Mouse (Mus musculus) erythroblast, embryonic 14.5 days (primary cell): ENCODE measurements around the gene Il1r1. TPM values are rescaled to one million over a fixed set of nuclear protein-coding genes. Genes with fewer than 3 reads are reported as not detected.

Experiments
- H3K27me3 ChIP-seq: 2 replicates; pipeline ENCODE4 v1.6.1; 2012; ENCODE audit warnings: inconsistent platforms; ENCODE audit not compliant: control insufficient read depth
- H3K36me3 ChIP-seq: 2 replicates; pipeline ENCODE4 v1.6.1; 2012; ENCODE audit warnings: mild to moderate bottlenecking, inconsistent platforms; ENCODE audit not compliant: control insufficient read depth
- H3K4me1 ChIP-seq: 2 replicates; pipeline ENCODE4 v1.6.1; 2012; ENCODE audit warnings: inconsistent platforms; ENCODE audit not compliant: control insufficient read depth
- H3K4me3 ChIP-seq: replicated peaks from 2 replicates; pipeline ENCODE3; 2012; ENCODE audit warnings: moderate library complexity, mild to moderate bottlenecking, inconsistent platforms
- H3K9me3 ChIP-seq: 2 replicates; pipeline ENCODE4 v1.6.1; 2012; ENCODE audit warnings: low read length, inconsistent platforms, mixed read lengths; ENCODE audit not compliant: control insufficient read depth
- GATA1 ChIP-seq: IDR thresholded peaks from 2 replicates; pipeline ENCODE4 v1.6.1; 2012; ENCODE audit warnings: low read length, inconsistent platforms, mixed read lengths
- TAL1 ChIP-seq: IDR thresholded peaks from 3 replicates; pipeline ENCODE4 v1.6.1; 2012; ENCODE audit warnings: low read length, inconsistent platforms, mixed read lengths
- polyA plus RNA-seq: library from polyadenylated mRNA; stranded (reverse); fragments of >175 nt; gene quantifications from 2 replicates; pipeline ENCODE4 v1.2.3, GENCODE M21; 2012

Il1r1 gene
- polyA plus RNA-seq, 1 experiment, result 0.01 TPM

- no peaks in the 10 kb centered on the region for H3K36me3 ChIP-seq
- H3K4me3 ChIP-seq, result no peak overlapping the region
- peaks cover 5% of the 10 kb centered on the region; the same call in 1 of the 2 replicates for H3K4me1 ChIP-seq
- H3K27me3 ChIP-seq, result peaks cover 12% of the 10 kb centered on the region
- H3K9me3 ChIP-seq, result no peaks in the 10 kb centered on the region
- TF ChIP-seq TAL1 (no peak), GATA1 (no peak)
Observed at GRCm38 (mm10) chr1:40272204-40272603, 47.3 kb downstream of the Il1r1 start.

- no peak for TF ChIP-seq TAL1
- TF ChIP-seq GATA1, result no peak
- no peaks in the 10 kb centered on the region for H3K9me3 ChIP-seq
- H3K36me3 ChIP-seq, result no peaks in the 10 kb centered on the region
- peaks cover 3% of the 10 kb centered on the region; the same call in 1 of the 2 replicates for H3K27me3 ChIP-seq
- no peak overlapping the region for H3K4me3 ChIP-seq
- peaks cover 5% of the 10 kb centered on the region; the same call in 1 of the 2 replicates for H3K4me1 ChIP-seq
Observed at GRCm38 (mm10) chr1:40273491-40273890, 48.6 kb downstream of the Il1r1 start.

- Histone ChIP-seq H3K9me3 (no peaks in the 10 kb centered on the region), H3K27me3 (no peaks in the 10 kb centered on the region), H3K36me3 (no peaks in the 10 kb centered on the region), H3K4me3 (no peak overlapping the region), H3K4me1 (peaks cover 2% of the 10 kb centered on the region; the same call in 1 of the 2 replicates)
- TF ChIP-seq GATA1 (no peak), TAL1 (no peak)
Observed at GRCm38 (mm10) chr1:40275285-40276013, 50.6 kb downstream of the Il1r1 start.

DNA sequence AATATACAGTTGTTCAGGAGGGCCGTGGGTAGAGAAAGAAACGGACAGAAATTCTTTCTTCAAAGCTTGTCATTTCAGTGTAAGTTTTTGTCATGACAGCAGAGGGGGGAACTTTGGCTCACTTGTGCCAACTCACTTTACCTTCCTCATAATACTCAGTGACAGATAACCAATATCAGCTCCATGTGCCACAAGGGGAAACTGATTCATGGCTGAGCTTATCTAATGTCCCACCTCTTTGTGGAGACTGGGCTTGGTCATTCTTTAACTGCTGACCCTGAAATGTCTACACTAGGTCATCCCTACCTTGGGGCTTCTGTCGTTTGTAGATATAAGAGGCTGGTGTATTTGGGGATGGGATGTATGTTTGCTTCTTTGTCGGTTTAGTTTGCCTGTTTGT lies 53.1 kb downstream of the Il1r1 start:
- H3K36me3 ChIP-seq, result no peaks in the 10 kb centered on the region
- no peaks in the 10 kb centered on the region for H3K27me3 ChIP-seq
- no peak for TF ChIP-seq GATA1
- TF ChIP-seq TAL1, result no peak
- H3K9me3 ChIP-seq, result no peaks in the 10 kb centered on the region
- no peak overlapping the region for H3K4me3 ChIP-seq
- no peaks in the 10 kb centered on the region for H3K4me1 ChIP-seq

DNA sequence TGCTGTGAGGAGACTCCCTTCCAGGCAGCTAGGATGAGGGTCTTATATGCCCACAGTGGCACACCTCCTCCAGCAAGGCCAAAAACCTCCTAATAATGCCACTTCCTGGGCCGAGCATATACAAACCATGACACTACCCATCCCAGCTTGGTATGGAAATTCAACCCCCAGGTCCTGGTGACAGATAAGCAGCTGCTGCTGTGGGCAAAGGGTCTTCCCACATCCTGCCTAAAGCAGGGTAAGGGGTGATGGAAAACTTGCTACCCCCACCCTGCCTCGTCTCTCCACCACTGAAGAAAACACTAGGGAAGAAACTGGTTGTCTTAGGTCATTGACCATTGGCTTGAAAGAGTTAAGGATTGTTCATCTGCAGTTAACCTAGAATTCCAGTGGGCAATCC lies 53.8 kb downstream of the Il1r1 start:
- Histone ChIP-seq H3K27me3 (no peaks in the 10 kb centered on the region), H3K9me3 (no peaks in the 10 kb centered on the region), H3K4me1 (no peaks in the 10 kb centered on the region), H3K4me3 (no peak overlapping the region), H3K36me3 (no peaks in the 10 kb centered on the region; the same call in 1 of the 2 replicates)
- TF ChIP-seq GATA1, result no peak
- no peak for TF ChIP-seq TAL1

- H3K9me3 ChIP-seq, result no peaks in the 10 kb centered on the region
- H3K36me3 ChIP-seq, result no peaks in the 10 kb centered on the region; the same call in 1 of the 2 replicates
- H3K4me3 ChIP-seq, result no peak overlapping the region
- no peaks in the 10 kb centered on the region for H3K4me1 ChIP-seq
- no peak for TF ChIP-seq GATA1
- no peak for TF ChIP-seq TAL1
- H3K27me3 ChIP-seq, result no peaks in the 10 kb centered on the region
Observed at GRCm38 (mm10) chr1:40279182-40279743, 54.4 kb downstream of the Il1r1 start.

DNA sequence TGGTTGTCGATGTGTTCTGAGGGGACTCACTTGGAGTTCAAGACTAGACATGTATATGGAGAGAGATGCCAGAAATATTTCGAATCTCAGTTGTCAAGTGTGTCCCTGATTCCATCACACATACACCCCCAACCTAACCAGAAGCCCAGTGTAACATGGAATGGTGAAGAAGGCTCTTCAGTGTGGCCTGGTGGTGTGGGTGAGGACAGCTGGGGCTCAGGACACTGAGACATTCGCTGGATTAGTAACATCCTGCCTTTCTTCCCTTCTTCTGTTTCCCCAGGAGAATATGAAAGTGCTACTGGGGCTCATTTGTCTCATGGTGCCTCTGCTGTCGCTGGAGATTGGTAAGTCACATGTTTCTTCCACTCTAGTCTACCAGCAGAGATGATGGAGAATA lies 57.1 kb downstream of the Il1r1 start:
- no peaks in the 10 kb centered on the region; the same call in 1 of the 2 replicates for H3K36me3 ChIP-seq
- TF ChIP-seq GATA1 (no peak), TAL1 (no peak)
- no peak overlapping the region for H3K4me3 ChIP-seq
- H3K27me3 ChIP-seq, result no peaks in the 10 kb centered on the region; the same call in 1 of the 2 replicates
- no peaks in the 10 kb centered on the region for H3K9me3 ChIP-seq
- H3K4me1 ChIP-seq, result no peaks in the 10 kb centered on the region

- Histone ChIP-seq H3K4me3 (no peak overlapping the region), H3K9me3 (no peaks in the 10 kb centered on the region), H3K36me3 (no peaks in the 10 kb centered on the region; the same call in 1 of the 2 replicates), H3K27me3 (no peaks in the 10 kb centered on the region; the same call in 1 of the 2 replicates), H3K4me1 (no peaks in the 10 kb centered on the region)
- no peak for TF ChIP-seq TAL1
- no peak for TF ChIP-seq GATA1
Observed at GRCm38 (mm10) chr1:40282394-40282793, 57.5 kb downstream of the Il1r1 start.

DNA sequence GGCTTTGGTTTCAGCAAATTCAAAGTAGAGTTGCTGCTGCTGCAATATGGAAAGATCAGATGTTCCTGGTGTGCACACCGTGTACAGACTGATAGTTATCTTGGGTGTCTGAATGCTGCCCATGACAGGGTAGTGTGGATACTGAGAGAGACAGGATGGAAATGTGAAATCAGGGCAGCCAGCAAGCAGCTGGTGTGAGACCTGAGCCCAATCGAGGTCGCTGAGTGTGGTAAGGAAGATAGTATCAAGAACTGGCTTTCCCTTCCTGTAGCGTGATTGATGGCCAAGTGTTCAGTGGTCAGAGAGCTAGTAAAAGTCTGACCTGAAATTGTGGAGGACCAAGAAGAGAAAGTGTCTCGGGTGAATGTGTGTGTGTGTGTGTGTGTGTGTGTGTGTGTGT lies 59.1 kb downstream of the Il1r1 start:
- H3K9me3 ChIP-seq, result no peaks in the 10 kb centered on the region
- no peaks in the 10 kb centered on the region; the same call in 1 of the 2 replicates for H3K36me3 ChIP-seq
- no peak overlapping the region for H3K4me3 ChIP-seq
- no peaks in the 10 kb centered on the region for H3K4me1 ChIP-seq
- TF ChIP-seq TAL1 (no peak), GATA1 (no peak)
- H3K27me3 ChIP-seq, result no peaks in the 10 kb centered on the region; the same call in 1 of the 2 replicates
